Mouse (Mus musculus) gastrocnemius, adult 18-20 months (tissue): Measurements from ENCODE around the gene Psmd12. TPM values are rescaled to one million over a fixed set of nuclear protein-coding genes. Genes with fewer than 3 reads are reported as not detected.

Experiments used
- DNase-seq: peaks from one replicate; pipeline ENCODE4 v3.0.0; 2021; ENCODE audit warnings: low spot score
- long read RNA-seq, 2 experiments: library from polyadenylated mRNA; stranded (forward); transcript quantifications; one replicate each; pipeline ENCODE4 v2.0.0; 2021
- total RNA-seq, 2 experiments: library from RNA; stranded (reverse); gene quantifications; 2 replicates each; pipeline ENCODE4 v1.2.3; 2021

Psmd12 gene
- 100 to 1,000 TPM; 101 to 110 TPM for total RNA-seq
- long read RNA-seq, experiment 1, transcript Psmd12-201 (11 exons, 1,904 nt) = major isoform, 298 of 313 reads
- long read RNA-seq, experiment 1, partial matches to known transcripts = 9 of 313 reads
- long read RNA-seq, experiment 1, other reads (novel, unspliced or antisense) = 6 of 313 reads
- long read RNA-seq, experiment 2, transcript Psmd12-201 (11 exons, 1,904 nt) = major isoform, 287 of 299 reads
- long read RNA-seq, experiment 2, partial matches to known transcripts = 5 of 299 reads
- long read RNA-seq, experiment 2, other reads (novel, unspliced or antisense) = 7 of 299 reads

DNA sequence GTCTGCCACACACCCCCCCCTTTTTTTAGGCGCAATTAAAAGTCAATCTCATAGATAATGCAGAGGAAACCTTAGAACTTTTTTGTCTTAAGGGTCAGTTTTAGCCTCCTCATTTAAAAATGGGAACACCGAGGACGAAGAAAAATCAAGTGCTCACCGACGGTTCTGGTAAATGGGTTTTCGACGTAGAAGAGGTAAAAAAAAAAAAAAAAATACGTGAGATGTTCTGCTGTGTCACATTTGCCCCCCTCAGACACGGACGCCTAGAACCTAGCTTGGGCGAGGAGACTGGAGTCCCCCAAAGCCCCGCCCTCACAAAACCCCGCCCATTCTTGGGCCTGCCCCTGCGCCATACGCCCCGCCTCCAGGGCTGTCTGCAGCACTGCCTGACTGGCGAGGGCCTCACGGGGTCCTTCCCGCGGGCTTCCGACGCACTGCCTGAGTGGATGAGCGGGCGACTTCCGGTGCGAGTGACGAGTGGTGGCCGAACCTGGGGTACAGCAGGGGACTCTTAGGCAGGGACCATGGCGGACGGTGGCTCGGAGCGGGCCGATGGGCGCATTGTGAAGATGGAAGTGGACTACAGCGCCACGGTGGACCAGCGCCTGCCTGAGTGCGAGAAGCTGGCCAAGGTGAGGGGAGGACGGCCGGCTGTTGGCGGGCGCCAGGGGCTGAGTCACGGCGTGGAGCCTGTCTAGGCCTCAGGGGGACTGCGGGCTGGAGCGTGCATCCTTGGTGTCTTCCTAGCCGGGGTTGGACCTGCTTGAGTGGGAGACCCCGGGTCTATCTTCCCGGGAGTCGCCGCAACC, at the start of gene Psmd12:
Gene Psmd12, plus strand, starts transcription at position 432 of the 809 bp plus-strand sequence.
- DNase-seq = peak; percentile 96

DNA sequence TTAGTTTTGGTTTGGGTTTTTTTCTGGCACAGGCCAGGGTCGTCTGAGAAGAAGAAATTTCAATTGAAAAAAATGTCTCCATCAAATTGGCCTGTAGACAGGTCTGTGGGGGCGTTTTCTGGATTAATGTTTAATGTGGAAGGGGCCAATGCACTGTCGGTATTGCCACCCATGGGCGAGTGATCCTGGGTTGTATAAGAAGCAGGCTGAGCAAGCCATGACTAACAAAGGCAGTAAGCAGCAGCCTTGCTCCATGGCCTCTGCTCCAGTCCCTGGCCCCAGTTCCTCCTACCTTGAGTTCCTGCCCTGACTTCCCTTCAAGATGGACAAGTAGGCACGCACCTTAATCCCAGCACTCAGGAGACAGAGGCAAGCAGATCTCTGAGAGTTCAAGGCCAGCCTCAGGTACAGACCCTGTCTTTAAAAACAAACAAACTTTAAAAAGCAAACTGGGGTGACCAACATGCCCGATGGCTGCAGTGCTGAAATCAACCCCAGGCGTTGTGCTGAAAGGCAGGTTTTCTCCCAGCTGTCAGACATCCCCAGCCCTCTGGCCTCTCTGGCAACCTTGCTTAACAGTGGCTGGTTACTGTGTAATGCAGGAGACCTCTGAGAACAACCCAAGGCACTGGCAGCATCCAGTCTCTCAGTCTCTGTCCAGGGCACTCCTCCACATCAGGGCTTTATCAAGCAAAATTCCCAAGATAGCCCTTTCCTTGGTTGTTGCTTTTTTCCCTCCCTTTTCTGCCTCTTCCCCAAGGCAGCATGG, 47.9 kb upstream of the Psmd12 start:
- no peak for DNase-seq

DNA sequence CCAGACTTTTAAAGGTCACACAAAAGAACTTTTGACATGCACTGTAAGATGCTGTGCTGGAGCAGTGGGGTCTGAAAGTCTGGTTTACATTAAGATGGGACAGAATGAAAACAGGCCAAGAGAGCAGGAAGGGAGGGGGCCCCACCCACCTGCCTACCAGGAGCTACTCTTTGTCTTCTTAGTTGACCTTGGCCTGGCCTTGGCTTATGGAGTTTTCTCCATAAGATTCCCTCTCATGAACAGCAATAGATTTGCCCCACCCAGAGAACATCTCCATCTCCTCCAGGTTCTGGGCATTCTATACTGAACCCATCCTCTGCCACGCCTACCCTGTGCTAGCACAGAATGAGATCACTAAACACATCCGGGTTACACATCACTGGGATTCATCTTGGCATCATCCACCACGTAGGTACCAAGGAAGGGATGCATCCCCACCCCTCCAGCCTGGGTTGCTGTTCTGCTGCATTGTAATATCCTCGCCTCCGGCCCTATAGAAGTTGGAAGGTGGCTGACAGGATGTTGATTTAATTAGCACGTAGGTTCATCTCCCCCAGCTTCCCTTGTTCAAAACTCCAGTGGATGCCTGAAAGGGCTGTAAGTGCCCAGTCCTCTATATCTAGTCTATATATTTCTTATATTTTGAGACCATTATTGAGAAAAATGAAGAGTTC, 43.4 kb upstream of the Psmd12 start:
- DNase-seq = no peak

DNA sequence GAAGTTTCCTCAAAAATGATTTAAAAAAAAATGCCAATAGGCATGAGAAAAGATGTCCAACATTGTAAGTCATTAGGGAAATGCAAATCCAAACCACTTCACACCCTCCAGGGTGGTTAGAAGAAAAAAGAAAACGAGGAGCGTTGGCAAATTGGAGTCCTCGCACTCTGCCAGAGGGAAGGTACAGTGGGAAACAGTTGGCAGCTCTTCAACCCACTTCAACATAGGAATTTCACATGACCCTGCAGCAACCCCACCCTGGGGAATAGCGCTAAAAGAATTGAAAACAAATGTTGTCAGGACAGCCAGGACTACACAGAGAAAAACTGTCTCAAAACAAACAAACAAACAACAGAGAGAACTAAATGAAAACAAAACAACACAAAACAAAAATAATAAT, 41.6 kb upstream of the Psmd12 start:
- DNase-seq = no peak

DNA sequence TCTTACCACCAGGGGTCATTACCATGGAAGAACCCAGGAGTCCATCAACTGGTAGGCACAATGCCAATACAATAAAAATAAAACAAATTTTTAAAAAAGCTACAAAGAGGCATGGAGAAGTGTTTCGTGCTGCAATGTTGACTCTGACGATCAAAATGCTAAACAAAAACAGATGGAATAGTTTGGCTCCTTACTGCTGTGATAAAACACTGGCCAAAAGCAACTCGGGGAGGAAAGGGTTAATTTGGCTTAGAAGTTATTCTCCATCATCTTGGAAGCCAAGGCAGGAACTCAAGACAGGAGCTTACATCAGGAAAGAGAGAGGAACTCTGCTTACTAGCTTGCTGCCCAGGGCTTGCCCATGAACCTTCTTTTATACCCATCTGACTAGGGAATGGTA, 41.1 kb upstream of the Psmd12 start:
- DNase-seq = no peak

DNA sequence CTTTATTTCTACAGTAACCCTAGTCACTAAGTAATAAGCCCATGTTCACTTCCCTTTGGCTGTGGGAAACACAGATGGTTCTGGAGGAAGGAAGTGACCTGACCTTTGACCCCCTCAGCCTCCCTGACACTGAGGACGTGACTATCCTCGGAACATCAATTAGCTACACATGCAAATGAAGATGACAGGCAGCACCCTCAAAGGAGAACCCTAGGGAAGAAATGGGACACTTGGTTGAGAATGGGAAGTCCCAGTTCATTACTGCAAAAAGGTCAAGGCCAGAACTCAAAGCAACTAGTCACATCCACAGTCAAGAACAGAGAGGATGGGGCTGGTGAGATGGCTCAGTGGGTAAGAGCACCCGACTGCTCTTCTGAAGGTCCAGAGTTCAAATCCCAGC, 38.2 kb upstream of the Psmd12 start:
- DNase-seq = no peak

DNA sequence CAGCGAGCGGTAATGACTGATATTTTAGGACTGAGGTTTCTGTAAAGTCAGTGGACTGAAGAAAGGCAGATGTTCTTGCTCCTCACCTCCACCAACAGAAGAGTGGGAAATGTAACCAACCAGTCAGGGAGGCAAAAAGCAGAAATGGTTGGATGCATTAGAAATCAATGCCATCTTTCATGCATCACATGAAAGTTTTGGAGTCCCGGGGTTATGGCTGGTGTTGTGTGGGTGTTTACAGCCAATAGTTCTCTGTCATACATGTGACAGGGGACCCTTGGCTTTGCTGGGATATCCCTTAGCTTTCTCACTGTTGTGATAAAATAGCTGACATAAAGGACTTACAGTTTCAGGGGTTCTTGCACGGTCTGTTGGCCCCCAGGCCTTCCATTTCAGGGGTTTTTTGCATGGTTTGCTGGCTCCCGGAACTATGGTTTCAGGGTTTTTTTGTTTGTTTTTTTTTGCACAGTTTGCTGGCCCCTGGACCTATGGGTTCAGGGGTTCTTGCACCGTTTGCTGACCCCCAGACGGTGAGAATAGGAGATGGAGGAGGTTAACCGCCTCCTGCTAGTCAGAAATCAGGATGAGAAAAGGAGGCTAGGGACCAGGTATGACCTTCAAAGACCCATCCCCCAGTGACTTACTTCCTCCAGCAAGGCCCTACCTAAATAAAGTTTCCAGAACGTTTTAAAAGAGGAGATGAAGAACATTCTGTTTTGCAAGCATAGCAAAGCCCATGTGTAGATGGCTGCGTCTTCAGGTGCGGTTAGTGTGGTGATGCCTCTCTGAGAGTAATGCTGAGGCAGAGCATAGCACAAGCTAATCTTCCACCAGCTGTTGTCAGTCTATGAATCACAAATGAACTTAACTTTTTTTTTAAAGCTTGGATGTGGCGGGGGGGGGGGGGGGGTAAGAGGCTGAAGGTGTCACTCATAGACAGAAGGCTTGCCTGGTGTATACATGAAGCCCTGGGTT, 35.9 kb upstream of the Psmd12 start:
- no peak for DNase-seq

DNA sequence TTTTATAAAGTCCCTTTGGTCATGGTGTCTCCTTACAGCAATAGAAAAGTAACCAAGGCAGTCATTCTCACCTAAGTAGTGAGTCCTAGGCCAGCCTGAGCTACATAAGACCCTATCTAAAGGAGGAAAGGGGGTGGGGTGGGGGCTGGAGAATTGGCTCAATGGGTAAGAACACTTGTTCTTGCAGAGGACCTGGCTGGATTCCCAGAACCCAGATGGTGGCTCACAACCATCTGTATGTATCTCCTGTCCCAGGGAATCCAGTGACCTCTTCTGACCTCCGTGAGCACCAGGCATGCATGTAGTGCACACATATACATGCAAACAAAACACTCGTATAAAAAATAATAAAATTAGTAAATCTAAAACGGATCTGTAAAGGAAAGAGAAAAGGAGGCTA, 33.6 kb upstream of the Psmd12 start:
- DNase-seq = no peak

DNA sequence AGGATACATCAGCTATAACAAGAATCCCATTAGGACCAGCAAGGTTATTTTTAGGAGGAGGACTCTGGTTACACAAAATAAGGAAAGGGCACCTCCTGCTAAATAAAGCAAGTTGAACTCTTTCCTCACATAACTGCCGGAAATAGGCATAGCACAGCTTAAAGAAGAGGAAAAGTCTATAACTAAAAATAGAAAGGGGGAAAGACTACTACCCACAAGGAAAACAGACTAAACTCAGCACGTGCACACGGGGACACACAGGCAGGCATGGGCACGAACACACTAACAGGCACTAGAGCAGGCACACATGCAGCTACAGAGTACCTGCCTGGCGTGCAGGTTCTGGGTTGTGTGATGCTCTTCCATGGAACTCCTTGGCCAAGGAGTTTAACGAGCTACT, 32.6 kb upstream of the Psmd12 start:
- no peak for DNase-seq

DNA sequence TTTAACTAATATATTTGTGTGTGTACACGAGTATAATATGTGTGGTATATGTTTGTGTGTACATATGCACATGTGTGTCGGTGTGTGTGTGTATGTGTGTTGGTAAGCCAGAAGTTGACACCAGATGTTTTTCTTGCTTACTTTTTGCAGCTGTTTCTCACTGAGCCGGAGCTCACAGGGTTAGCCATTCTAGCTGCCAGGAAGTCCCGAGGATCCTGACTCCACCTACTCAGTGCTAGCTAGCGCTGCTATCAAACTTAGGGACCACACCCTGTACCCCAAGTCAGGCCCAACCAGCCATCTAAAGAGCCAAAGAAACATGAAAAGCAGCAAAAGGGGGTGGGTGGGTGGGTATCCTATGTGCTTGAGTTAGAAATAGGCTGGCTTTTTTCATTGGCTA, 31.9 kb upstream of the Psmd12 start:
- no peak for DNase-seq

DNA sequence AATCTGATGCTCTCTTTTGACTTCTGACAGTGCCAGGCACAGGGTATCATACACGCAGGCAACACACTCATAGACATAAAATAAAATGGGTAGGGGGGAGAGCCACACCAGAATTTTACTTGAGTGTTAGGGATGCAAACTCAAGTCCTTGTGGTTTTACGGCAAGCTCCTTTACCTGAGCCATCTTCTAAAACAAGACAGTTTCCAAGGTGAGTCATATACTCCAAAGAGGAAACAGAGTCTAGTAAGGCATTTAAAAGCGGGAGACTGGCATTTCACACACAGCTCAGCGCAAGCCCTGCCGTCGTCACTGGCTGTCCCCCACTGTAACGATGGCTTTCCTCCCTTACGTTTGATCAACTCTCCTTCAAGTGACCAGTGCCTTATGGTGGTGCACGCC, 31.4 kb upstream of the Psmd12 start:
- DNase-seq = no peak

DNA sequence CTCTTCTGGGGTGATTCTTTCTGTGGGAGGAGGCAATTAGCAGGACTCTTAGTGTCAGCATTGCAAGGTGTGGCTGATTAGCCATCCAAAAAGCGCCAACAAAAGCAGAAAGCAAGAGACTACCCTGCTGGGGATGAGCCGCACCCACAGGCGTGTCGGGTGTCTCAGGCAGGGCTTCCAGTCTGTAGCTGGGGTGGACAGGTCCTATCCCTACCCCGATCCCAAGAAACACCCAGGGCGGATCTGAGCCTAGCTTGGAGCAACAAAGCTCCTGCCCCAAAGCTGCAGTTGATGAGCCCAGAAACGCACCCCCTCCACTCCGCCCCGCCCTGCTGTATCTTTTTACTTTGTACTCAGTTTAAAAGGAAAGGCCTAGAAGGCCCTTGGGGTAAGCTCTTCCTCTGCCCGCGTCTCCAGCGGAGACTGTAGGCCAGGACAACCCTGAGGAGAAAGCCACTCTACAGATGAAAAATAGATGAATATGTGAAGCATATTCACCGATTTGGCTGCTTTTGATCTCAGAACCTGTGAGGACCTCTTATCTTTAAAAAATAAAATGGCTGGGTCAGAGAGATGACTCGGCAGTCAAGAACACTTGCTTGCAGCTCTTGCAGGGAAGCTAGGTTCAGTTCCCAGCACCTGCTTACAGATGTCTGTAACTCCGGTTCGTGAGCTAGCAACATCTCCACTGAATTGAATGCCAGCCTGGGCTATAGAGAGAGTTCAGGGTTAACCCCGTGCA, 29.9 kb upstream of the Psmd12 start:
- DNase-seq = no peak

DNA sequence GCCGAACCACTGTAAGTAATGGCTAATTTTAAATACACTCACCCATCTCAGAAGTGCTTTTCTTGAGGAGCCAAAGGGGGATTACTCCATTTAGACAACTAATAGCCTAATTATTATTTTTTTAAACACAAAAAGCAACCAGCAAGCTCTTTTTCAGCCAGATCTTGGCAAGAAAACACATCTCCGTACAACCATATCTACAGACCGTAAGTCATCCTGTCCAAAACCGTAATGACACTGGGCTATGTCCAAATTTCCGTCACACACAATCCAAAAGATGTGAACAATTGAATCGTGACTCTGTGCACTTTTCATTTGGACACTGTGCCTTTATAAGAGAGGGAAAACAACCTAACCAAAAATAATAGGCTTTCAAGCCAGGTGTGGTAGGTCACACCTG, 29.2 kb upstream of the Psmd12 start:
- no peak for DNase-seq

DNA sequence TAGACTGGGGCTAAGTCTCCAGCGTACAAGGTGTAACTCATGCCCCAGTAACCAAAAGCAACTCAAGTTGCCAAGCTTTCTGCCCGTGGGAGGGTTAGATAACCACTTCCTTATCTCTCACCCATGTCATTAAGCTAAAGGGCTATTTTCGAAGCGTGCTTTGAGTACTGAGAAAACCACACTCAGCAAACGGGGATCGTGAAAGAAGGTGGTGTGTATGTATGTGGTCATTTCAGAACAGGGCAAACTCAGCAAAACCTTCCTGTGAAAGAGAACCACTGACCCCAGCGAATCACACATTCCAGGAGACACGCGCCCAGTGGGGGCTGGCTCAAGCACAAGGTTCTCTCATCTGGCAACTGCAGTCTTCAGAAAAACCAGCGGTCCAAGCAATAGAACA, 28.2 kb upstream of the Psmd12 start:
- DNase-seq = no peak

DNA sequence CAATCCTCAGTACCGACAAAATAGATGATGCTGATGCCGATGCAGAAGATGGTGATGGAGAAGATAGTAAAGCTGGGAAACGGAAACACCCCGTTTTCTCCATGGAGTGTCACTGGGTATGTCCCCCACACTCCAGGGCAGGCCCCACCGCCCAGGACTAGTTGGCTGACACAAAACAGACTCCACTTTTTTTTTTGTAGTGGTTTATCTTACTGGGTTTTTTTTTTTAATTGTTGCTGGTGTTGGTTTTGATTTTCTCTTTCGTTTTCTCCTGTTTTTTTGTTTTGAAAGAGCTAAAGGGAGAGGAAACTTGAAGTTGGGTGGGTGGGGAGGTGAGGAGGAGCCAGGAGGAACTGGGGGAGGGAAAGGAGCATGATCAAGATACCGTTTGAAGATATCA, 27.2 kb upstream of the Psmd12 start:
- no peak for DNase-seq

DNA sequence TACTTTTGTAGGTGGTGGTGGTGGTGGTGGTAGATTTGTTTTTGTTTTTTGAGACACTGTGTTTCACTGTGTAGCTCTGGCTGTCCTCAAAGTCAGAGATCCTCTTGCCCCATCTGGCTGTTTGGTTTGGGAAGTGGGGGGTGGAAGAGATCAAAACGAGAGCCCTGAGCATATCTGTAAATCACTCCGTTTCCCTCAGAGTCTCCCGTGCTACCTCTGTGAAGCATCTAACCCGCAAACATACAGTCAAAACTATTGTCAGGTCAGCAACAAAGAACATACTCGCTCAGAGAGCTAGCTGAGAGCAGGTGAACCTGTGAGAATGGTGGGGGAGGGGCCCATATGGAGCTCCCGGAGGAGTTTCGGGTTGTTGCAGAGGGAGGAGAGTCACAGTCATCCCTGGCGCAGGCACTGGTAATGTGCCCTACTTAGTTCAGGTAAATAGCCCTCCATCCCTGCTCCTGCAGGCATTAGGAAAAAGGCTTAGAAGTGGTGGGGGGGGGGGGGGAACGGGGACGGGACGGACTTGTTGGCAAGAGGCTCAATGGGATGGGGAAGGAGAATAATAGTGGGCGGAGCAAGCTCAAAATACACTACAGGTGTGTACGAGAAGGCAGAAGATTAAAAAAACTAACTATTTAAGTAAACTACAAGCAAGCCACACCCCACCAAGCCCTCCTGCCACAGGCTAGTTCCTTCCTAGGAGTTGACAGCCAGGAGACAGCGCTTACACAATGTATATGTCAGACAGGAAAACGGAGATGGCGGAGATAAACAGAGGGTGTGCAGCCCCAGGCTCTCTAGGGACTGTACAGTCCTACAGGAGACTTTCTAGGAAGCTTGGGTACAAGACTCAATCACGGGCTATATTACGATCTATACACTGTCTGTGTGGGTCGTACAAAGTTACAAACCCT, 24.5 kb upstream of the Psmd12 start:
- no peak for DNase-seq

DNA sequence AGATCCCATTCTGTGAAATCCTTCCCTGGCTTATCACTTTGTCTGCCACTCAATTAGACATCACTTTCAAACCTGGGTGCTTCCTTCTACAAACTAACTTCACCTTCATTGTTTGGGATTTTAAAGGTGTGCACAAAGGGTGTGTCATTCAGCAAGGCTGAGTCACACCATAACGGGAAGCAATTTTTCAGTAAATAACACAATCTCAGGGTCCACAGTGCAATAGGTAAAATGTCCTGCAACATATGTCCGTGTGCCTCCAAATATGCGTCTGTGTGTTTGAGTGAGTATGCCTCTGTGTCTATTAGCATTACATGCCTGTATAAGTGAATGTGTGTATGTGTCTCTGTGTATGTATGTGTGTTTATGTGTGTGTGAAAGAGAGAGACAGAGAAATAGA, 22.0 kb upstream of the Psmd12 start:
- DNase-seq = no peak

DNA sequence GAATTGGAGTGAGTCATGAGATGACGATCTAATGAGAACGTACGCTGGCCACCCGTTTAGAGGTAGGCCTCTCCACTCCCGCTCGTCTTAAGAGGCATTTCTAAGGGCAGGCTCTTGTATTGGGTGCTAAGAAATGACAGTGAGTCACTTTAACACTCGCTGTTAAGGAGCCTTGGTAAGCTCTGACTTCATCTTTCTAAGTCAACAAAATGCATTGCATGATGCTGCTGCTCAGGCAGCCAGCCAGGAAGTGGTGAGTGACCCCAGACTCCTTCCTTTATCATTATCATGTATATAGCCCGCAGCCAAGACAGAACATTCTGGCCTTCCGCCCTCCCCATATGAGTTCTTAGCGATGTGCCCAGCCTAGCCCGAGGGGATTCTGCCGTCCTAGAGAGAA, 21.0 kb upstream of the Psmd12 start:
- DNase-seq = no peak

DNA sequence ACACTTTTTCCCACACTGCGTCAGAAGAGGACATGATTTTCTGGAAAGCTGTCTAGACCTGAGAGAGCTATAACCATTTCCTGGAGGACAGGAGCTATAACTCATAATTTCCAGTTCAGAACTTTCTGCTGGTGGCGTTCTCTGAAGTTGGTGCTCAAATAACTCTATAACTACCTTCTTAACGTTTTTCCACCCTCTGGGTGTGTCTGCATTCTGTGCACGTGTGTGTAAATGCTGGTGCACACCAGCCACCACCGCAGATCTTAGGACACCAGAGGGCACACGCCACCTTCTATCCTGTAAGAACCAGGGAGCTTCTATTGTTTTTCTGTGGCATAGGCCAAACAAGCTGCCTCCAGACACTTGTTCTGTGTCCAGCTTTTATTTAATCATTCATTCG, 20.3 kb upstream of the Psmd12 start:
- DNase-seq = no peak
